13 mouse cellular contexts compared by ENCODE assay signal in the genomic region with DNA sequence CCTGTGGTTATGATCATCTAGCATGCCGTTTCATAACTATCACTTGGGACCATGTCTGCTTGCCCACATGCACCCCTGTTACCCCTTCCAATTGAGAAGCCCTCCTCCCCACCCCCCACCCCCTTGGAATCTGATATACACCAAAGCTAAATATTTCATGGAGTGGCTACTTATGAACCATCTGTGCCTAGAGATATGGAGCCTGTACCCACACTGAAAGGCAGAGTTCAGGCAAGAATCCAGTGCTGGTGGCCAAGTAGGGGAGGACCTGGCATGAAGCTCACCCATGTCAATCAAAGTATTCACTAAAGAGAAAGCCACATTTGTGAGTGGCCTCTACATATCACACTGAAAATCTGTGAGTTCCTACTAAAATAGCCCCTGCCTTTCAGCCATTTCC. TPM values are rescaled to one million over a fixed set of nuclear protein-coding genes. Genes with fewer than 3 reads are reported as not detected.
DNase-seq lines count a peak whose midpoint lies in the region; ATAC-seq and TF ChIP-seq lines count a peak whose summit lies in the region.
"Had no signal": no experiment of that assay in that cellular context is flagged by ENCODE, and none has a peak within 500 bp of the region (broad histone marks: within the 10 kb centered on the region; RNA-seq: fewer than 3 reads in every experiment).

No protein-coding gene starts in this region.

- H3K36me3 ChIP-seq in G1E (replicated peaks), result no peaks in the 10 kb centered on the region
- no peaks in the 10 kb centered on the region for H3K36me3 ChIP-seq in liver, embryonic 14.5 days (replicated peaks; ENCODE audit: control insufficient read depth, insufficient read depth, low read depth)
- H3K36me3 ChIP-seq: midbrain, embryonic 12.5 days had no signal

- H3K9ac ChIP-seq in liver, embryonic 14.5 days (replicated peaks), result peak overlapping the region; percentile 35; the same call in 1 of the 2 replicates
- H3K9ac ChIP-seq: midbrain, embryonic 12.5 days had no signal

- peak; percentile 59 to 65 for DNase-seq in cerebellum, postnatal 10 days
- no peak for DNase-seq in cerebellum, adult 2 months
- DNase-seq in heart, postnatal 10 days, result peak; percentile 24 to 46
- DNase-seq in heart, adult 8-10 months (ENCODE audit: low spot score), result no peak
- DNase-seq in G1E (ENCODE audit: low spot score), result peak; percentile 54
- peak in 1 of 3 experiments; percentile 45 for DNase-seq in liver, embryonic 14.5 days (ENCODE audit: low read depth in 3 of 3, low spot score in 3 of 3)
- no peak for DNase-seq in kidney, adult 8-10 months
- no peak for DNase-seq in left cerebral cortex, adult 9 months (ENCODE audit: low spot score in 2 of 2)
- DNase-seq: kidney, postnatal 4 days; thymus, adult 2 months had no signal

- peaks cover 4% of the 10 kb centered on the region; the same call in 1 of the 2 replicates for H3K4me1 ChIP-seq in cerebellum, adult 2 months (ENCODE audit: control insufficient read depth, insufficient read depth, low read length)
- peaks cover 80% of the 10 kb centered on the region for H3K4me1 ChIP-seq in G1E (ENCODE audit: insufficient read depth, low read depth, low read length)
- peaks cover 18 to 23% of the 10 kb centered on the region in 2 experiments for H3K4me1 ChIP-seq in liver, embryonic 14.5 days (replicated peaks; ENCODE audit: control insufficient read depth in 2 of 2, insufficient read depth in 2 of 2, low read length in 1 of 2)
- H3K4me1 ChIP-seq: midbrain, embryonic 12.5 days had no signal

- no peak overlapping the region for H3K4me3 ChIP-seq in cerebellum, adult 2 months (replicated peaks; ENCODE audit: insufficient read depth, low read depth, low read length)
- H3K4me3 ChIP-seq in G1E (ENCODE audit: low read depth, low read length), result peak overlapping the region; percentile 35; the same call in 1 of the 2 replicates
- no peak overlapping the region for H3K4me3 ChIP-seq in liver, embryonic 14.5 days (ENCODE audit: insufficient read depth in 1 of 2, low read depth in 2 of 2, low read length in 2 of 2)
- H3K4me3 ChIP-seq: midbrain, embryonic 12.5 days had no signal

- no peaks in the 10 kb centered on the region for H3K9me3 ChIP-seq in G1E (replicated peaks)
- H3K9me3 ChIP-seq in liver, embryonic 14.5 days (ENCODE audit: control insufficient read depth, low read length), result no peaks in the 10 kb centered on the region
- H3K9me3 ChIP-seq: midbrain, embryonic 12.5 days had no signal

- no peak overlapping the region for H3K27ac ChIP-seq in cerebellum, adult 2 months (ENCODE audit: insufficient read depth, low read length)
- H3K27ac ChIP-seq in liver, embryonic 14.5 days, result peak overlapping the region; percentile 13; the same call in 1 of the 2 replicates
- H3K27ac ChIP-seq: midbrain, embryonic 12.5 days had no signal

- peak overlapping the region; percentile 44 for H3K4me2 ChIP-seq in liver, embryonic 14.5 days (ENCODE audit: low read depth)
- H3K4me2 ChIP-seq: heart, embryonic 11.5 days; midbrain, embryonic 12.5 days had no signal

- no peak for TF ChIP-seq CTCF in cerebellum, adult 2 months (IDR thresholded peaks at IDR 0.05; ENCODE audit: borderline replicate concordance, insufficient read depth, low read depth, low read length)
- TF ChIP-seq CTCF in G1E (IDR thresholded peaks at IDR 0.05; ENCODE audit: low read depth, low read length), result no peak
- TF ChIP-seq CTCF in liver, embryonic 14.5 days (IDR thresholded peaks at IDR 0.05; ENCODE audit: low read depth), result no peak

- 11% methylated on average over 1 of the region's 1 CpGs for WGBS in cerebellum, adult 2 months
- WGBS in liver, embryonic 14.5 days (ENCODE audit: insufficient replicate concordance), result 5% methylated on average over 1 of the region's 1 CpGs

- ATAC-seq in G1E (ENCODE audit: extremely low read depth, insufficient number of reproducible peaks, low FRiP score, poor library complexity, severe bottlenecking), result peak; percentile 55; the same call in 1 of the 2 replicates
- peak; percentile 33; the same call in 1 of the 2 replicates for ATAC-seq in liver, embryonic 14.5 days (ENCODE audit: insufficient read depth)

- no peaks in the 10 kb centered on the region for H3K27me3 ChIP-seq in cerebellum, adult 2 months (ENCODE audit: control insufficient read depth, insufficient read depth, low read length)
- no peaks in the 10 kb centered on the region for H3K27me3 ChIP-seq in G1E (ENCODE audit: insufficient read depth, low read length)
- H3K27me3 ChIP-seq in liver, embryonic 14.5 days (ENCODE audit: control insufficient read depth, insufficient read depth, low read length), result peaks cover 4% of the 10 kb centered on the region
- H3K27me3 ChIP-seq: midbrain, embryonic 12.5 days had no signal

- TF ChIP-seq POLR2A in cerebellum, adult 2 months (IDR thresholded peaks at IDR 0.05; ENCODE audit: borderline replicate concordance, insufficient read depth, low read length), result no peak

- no peak for TF ChIP-seq EP300 in liver, embryonic 14.5 days (IDR thresholded peaks at IDR 0.05; ENCODE audit: low read depth)

- intact Hi-C loops in heart, postnatal 10 days (cut with DNase I), result loop anchor here (5.0 kb wide), 1 partner anchor 383 kb away; no protein-coding TSS in a partner anchor

RNA-seq across cellular contexts. Expression of a gene that starts 11.8 kb away (rescaled TPM):
- 35.4 and 38.9 TPM in 2 replicates for polyA plus RNA-seq in cerebellum, adult 2 months (2012; rRNA removed)
- total RNA-seq in heart, postnatal 10 days (2021), result 10 to 100 TPM; 10.3 to 10.8 TPM
- total RNA-seq in heart, adult 8-10 months (2022), result 1 to 10 TPM; 5.8 to 6.9 (median 6.5) TPM
- total RNA-seq in G1E (2014; fragmentation: Nextera tagmentation), result 89.4 and 93.4 TPM in 2 replicates
- 26.8 and 35.3 TPM in 2 replicates for total RNA-seq in G1E (2017)
- polyA plus RNA-seq in G1E (2012), result 31.7 and 33.5 TPM in 2 replicates
- 23.7 and 23.9 TPM in 2 replicates for polyA plus RNA-seq in liver, embryonic 14.5 days (2012; rRNA removed)
- 16.9 and 17.7 TPM in 2 replicates for polyA plus RNA-seq in liver, embryonic 14.5 days (2014; fragmentation: Nextera tagmentation; extraction: Ambion mirVana)

RNA-seq across cellular contexts. Expression of a gene that starts 44.3 kb away (rescaled TPM):
- polyA plus RNA-seq in cerebellum, adult 2 months (2012; rRNA removed), result 0.30 and 0.51 TPM in 2 replicates
- total RNA-seq in heart, postnatal 10 days (2021), result not detected
- not detected for total RNA-seq in heart, adult 8-10 months (2022)
- not detected in 2 replicates for total RNA-seq in G1E (2014; fragmentation: Nextera tagmentation)
- 0.55 TPM in 1 of 2 replicates, not detected in the other for total RNA-seq in G1E (2017)
- polyA plus RNA-seq in G1E (2012), result 0.05 TPM in 1 of 2 replicates, not detected in the other
- 1.6 and 1.8 TPM in 2 replicates for polyA plus RNA-seq in liver, embryonic 14.5 days (2012; rRNA removed)
- 2.9 and 3.1 TPM in 2 replicates for polyA plus RNA-seq in liver, embryonic 14.5 days (2014; fragmentation: Nextera tagmentation; extraction: Ambion mirVana)
- total RNA-seq: left cerebral cortex, adult 8-10 months had no signal
- polyA plus RNA-seq: midbrain, embryonic 12.5 days had no signal

Comparison
In these comparisons a context has a peak if more than half of its experiments do, and no peak if none do; other contexts are left out.
1. DNase-seq: peak in cerebellum, postnatal 10 days (2 of 2), heart, postnatal 10 days (2 of 2) and G1E (single experiment); none in cerebellum, adult 2 months (0 of 2), heart, adult 8-10 months (single experiment), kidney, adult 8-10 months (0 of 2) and left cerebral cortex, adult 9 months (0 of 2).